Mouse (Mus musculus) G1E (cell line): ENCODE results near the gene Lsm14a.

Experiments used
- CTCF ChIP-seq: IDR thresholded peaks from 2 replicates; pipeline ENCODE4 v1.5.1; 2012; ENCODE audit warnings: low read depth, low read length, inconsistent platforms, mixed read lengths
- GATA1 ChIP-seq: IDR thresholded peaks from 2 replicates; pipeline ENCODE4 v1.6.1; 2012; ENCODE audit warnings: borderline replicate concordance, low read length, inconsistent platforms, mixed read lengths
- GATA2 ChIP-seq: IDR thresholded peaks from 2 replicates; pipeline ENCODE4 v1.6.1; 2012; ENCODE audit warnings: low read depth, low read length, inconsistent platforms, borderline replicate concordance
- POLR2AphosphoS5 ChIP-seq: IDR thresholded peaks from 2 replicates; pipeline ENCODE4 v1.6.1; 2012; ENCODE audit warnings: low read depth, low read length, inconsistent platforms; ENCODE audit not compliant: insufficient replicate concordance
- TAL1 ChIP-seq: conservative IDR thresholded peaks from 2 replicates; pipeline ENCODE4 v1.6.1; 2012; ENCODE audit warnings: low read depth, low read length, inconsistent platforms, mixed read lengths

DNA sequence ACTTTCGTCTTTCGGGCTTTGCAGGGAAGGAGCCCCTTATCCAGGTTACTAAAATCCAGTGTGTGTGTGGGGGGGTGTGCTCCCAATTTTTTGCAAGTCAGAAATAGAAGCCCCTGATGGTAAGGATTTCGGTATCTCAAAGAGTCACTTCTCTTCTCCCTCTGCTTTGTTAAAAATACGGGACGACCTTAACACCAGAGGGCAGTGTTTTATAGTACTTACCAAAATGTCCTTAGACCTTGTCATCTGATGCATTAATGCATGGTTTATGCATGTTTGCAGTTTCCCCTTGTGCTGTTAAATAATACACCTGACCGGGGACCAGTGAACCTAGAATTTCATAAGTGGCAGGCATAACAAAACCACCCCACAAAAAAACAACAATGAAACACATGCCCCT is 45.8 kb upstream of the Lsm14a start:
- no peak for TF ChIP-seq CTCF
- TF ChIP-seq GATA1: no peak
- TF ChIP-seq POLR2AphosphoS5: no peak
- no peak for TF ChIP-seq GATA2
- TF ChIP-seq TAL1: no peak
